Mouse (Mus musculus): ENCODE measurements at regions not wholly inside any gene's neighbourhood (a gene's known extent, or its start where the extent isn't known, plus 50 kb on each side); places are given as distances from the start of the nearest gene placed in this dataset.

DNA sequence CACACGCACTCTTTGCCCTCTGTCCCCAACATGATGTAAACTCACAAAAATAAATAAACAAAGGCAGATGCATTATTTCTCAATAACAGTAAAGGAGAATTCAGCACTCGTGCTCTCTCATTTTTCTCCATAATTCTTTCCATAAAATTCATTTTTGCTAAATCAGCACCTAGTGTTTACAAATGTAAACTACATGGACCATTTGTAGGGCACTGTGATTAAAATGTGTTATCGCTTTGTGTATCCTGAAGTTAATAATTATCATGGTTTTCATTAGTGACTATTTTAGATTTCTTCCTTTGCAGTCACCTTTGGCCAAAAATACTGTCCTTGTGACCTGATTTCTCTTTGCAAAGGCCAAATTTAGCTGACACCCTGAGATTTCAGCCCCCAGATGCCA, 61.0 kb upstream of the Ppm1b start:
- Histone ChIP-seq H3K36me3 (ENCODE audit: control insufficient read depth, insufficient read depth) (no peaks in the 10 kb centered on the region), H3K9me3 (ENCODE audit: control insufficient read depth) (no peaks in the 10 kb centered on the region), H3K4me3 (ENCODE audit: low read depth, low read length) (no peak overlapping the region), H3K27me3 (replicated peaks; ENCODE audit: control insufficient read depth, insufficient read depth, low read length) (no peaks in the 10 kb centered on the region), H3K4me2 (replicated peaks; ENCODE audit: low read depth) (no peak overlapping the region), H3K9ac (ENCODE audit: low read depth, low read length) (no peak overlapping the region), H3K27ac (ENCODE audit: low read depth, low read length) (no peak overlapping the region), H3K4me1 (replicated peaks; ENCODE audit: control insufficient read depth, insufficient read depth, low read length) (no peaks in the 10 kb centered on the region)
- WGBS, result 54% methylated on average over 3 of the region's 3 CpGs
- ATAC-seq, result no peak
- TF ChIP-seq CTCF (IDR thresholded peaks at IDR 0.05; ENCODE audit: low read depth), result no peak

DNA sequence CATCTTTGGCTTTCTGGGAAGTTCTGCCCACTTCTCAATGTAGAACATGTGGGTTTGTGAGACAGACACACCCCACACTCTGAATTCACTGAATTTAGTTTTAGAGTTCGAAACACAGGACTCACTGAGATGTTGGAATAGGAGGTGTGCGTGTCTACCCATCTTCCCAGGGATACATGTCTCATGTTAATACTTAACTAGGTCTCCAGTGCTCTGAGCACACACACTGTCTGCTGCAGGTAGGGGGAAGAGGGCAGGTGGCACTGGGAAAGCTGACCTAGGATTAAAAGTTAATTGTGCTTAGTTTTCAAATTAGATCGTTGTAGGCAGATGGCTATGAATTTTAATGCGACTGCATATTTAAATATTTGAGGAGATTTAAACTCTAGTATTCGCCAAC, 60.0 kb upstream of the Ppm1b start:
- Histone ChIP-seq H3K4me3 (ENCODE audit: low read depth, low read length) (no peak overlapping the region), H3K27me3 (replicated peaks; ENCODE audit: control insufficient read depth, insufficient read depth, low read length) (no peaks in the 10 kb centered on the region), H3K9ac (ENCODE audit: low read depth, low read length) (no peak overlapping the region), H3K4me1 (replicated peaks; ENCODE audit: control insufficient read depth, insufficient read depth, low read length) (no peaks in the 10 kb centered on the region), H3K9me3 (ENCODE audit: control insufficient read depth) (no peaks in the 10 kb centered on the region), H3K36me3 (ENCODE audit: control insufficient read depth, insufficient read depth) (no peaks in the 10 kb centered on the region), H3K4me2 (replicated peaks; ENCODE audit: low read depth) (no peak overlapping the region), H3K27ac (ENCODE audit: low read depth, low read length) (no peak overlapping the region)
- ATAC-seq, result no peak
- 53% methylated on average over 5 of the region's 5 CpGs for WGBS
- TF ChIP-seq CTCF (IDR thresholded peaks at IDR 0.05; ENCODE audit: low read depth), result no peak

DNA sequence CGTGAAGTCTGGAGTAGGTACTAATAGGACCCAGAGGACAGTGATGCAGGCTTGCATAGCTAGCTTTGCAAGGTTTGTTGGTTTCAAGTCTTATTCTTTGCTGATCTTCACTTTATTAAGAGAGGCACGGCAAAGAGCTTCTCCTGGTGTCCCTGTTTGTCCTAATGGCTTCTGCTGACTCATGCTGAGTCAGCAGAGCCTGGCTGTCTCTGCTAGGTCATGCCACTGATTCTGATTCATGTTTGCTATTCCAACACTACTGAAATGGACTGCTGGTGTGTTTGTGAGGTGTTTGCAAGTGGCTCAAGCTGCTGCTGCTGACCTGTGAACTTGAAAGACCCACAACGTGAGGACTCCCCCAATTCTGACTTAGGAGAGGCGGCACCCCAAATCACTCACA, 58.1 kb upstream of the Ppm1b start:
- Histone ChIP-seq H3K4me1 (replicated peaks; ENCODE audit: control insufficient read depth, insufficient read depth, low read length) (no peaks in the 10 kb centered on the region), H3K27ac (ENCODE audit: low read depth, low read length) (no peak overlapping the region)
- no peak for ATAC-seq

DNA sequence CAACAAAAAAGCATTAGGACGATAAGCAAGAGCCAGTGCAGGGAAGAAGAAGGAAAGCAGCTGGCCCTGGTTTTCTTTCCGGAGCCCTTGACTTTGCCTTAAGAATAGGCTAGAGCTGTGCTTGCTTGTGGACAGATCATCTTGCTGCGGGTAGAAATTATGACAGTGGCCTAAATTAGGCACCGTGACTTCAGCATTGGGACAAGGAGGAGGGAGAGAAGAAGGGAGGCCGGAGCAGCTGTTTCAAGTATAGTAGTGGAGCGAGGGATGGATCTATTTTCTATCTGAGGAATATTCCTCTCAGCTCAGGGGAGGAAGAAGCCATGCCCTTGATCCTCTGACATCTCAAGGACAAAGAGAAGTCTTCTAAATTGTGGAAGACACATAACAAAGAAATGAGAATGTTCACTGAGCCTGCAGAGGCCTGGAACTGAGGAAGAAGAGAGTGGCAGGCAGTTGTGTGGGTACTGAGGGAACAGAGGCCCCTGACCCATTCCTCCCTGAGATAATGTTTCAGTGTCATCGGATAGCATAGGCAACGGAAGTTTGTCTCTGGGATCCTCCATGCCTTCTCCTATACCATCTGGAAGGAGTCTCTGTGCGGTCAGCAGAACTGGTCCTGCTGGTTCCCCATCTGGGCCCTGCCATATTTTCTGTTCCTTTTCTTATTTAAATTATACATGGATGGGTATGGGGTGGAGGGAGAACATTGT, 52.8 kb upstream of the Ppm1b start:
- Histone ChIP-seq H3K36me3 (ENCODE audit: control insufficient read depth, insufficient read depth) (no peaks in the 10 kb centered on the region), H3K9ac (ENCODE audit: low read depth, low read length) (no peak overlapping the region), H3K4me2 (replicated peaks; ENCODE audit: low read depth) (no peak overlapping the region), H3K27ac (ENCODE audit: low read depth, low read length) (no peak overlapping the region), H3K9me3 (ENCODE audit: control insufficient read depth) (no peaks in the 10 kb centered on the region), H3K4me3 (ENCODE audit: low read depth, low read length) (no peak overlapping the region), H3K27me3 (replicated peaks; ENCODE audit: control insufficient read depth, insufficient read depth, low read length) (no peaks in the 10 kb centered on the region), H3K4me1 (replicated peaks; ENCODE audit: control insufficient read depth, insufficient read depth, low read length) (no peaks in the 10 kb centered on the region)
- ATAC-seq, result no peak
- WGBS, result 84% methylated on average over 9 of the region's 9 CpGs
- TF ChIP-seq CTCF (IDR thresholded peaks at IDR 0.05; ENCODE audit: low read depth), result no peak

More for the DNA sequence above, 58.1 kb upstream of the Ppm1b start:
- Histone ChIP-seq H3K9ac (ENCODE audit: low read depth, low read length) (no peak overlapping the region), H3K36me3 (ENCODE audit: control insufficient read depth, insufficient read depth) (no peaks in the 10 kb centered on the region), H3K9me3 (ENCODE audit: control insufficient read depth) (no peaks in the 10 kb centered on the region), H3K27me3 (replicated peaks; ENCODE audit: control insufficient read depth, insufficient read depth, low read length) (no peaks in the 10 kb centered on the region), H3K4me3 (ENCODE audit: low read depth, low read length) (no peak overlapping the region), H3K4me2 (replicated peaks; ENCODE audit: low read depth) (no peak overlapping the region)
- WGBS, result 89% methylated on average over 4 of the region's 4 CpGs
- no peak for TF ChIP-seq CTCF (IDR thresholded peaks at IDR 0.05; ENCODE audit: low read depth)

All from intestine, postnatal 0 days (tissue).